Mouse (Mus musculus) kidney, embryonic 16.5 days (tissue): ENCODE measurements around the gene Fam180a. TPM values are rescaled to one million over a fixed set of nuclear protein-coding genes. Genes with fewer than 3 reads are reported as not detected.
A peak's percentile ranks its signal among the peaks of the same experiment; 100 is the strongest.

ENCODE experiments used
- ATAC-seq: fragments of 200-750 bp; cut with Nextera tagmentation; 2 replicates; pipeline ENCODE4 v1.8.0; 2017; ENCODE audit warnings: moderate TSS enrichment; ENCODE audit not compliant: low FRiP score, low TSS enrichment
- H3K27ac ChIP-seq: fragments of 300-500 bp; sonication (generic); 2 replicates; pipeline ENCODE4 v1.5.1; 2014; ENCODE audit warnings: low read length
- H3K27me3 ChIP-seq: fragments of 300-500 bp; sonication (generic); 2 replicates; pipeline ENCODE4 v1.6.1; 2014; ENCODE audit warnings: low read length, control low read depth, mixed read lengths; ENCODE audit not compliant: insufficient read depth
- H3K36me3 ChIP-seq: fragments of 300-500 bp; sonication (generic); 2 replicates; pipeline ENCODE4 v1.6.1; 2014; ENCODE audit warnings: low read length, control low read depth, mixed read lengths; ENCODE audit not compliant: insufficient read depth
- H3K4me1 ChIP-seq: fragments of 300-500 bp; sonication (generic); 2 replicates; pipeline ENCODE4 v1.6.1; 2014; ENCODE audit warnings: low read length, control low read depth, mixed read lengths; ENCODE audit not compliant: insufficient read depth
- H3K4me2 ChIP-seq: fragments of 300-500 bp; sonication (generic); replicated peaks from 2 replicates; pipeline ENCODE4 v1.6.1; 2014; ENCODE audit warnings: low read depth, low read length
- H3K4me3 ChIP-seq: fragments of 300-500 bp; sonication (generic); 2 replicates; pipeline ENCODE4 v1.5.1; 2014; ENCODE audit warnings: mild to moderate bottlenecking, low read length
- H3K9ac ChIP-seq: fragments of 300-500 bp; sonication (generic); replicated peaks from 2 replicates; pipeline ENCODE4 v1.6.1; 2014; ENCODE audit warnings: low read length
- H3K9me3 ChIP-seq: fragments of 300-500 bp; sonication (generic); 2 replicates; pipeline ENCODE4 v1.6.1; 2016; ENCODE audit warnings: low read length, control low read depth
- WGBS: fragments of 180-500 bp; shearing (Covaris S2); extraction: QIAGEN DNeasy Blood & Tissue Kit; methylation state at CpG from one replicate; pipeline ENCODE4 v1.1.7; 2014; 5-methylcytosine and 5-hydroxymethylcytosine counted together
- polyA plus RNA-seq: library from polyadenylated mRNA; unstranded; fragments of >200 nt; fragmentation: Nextera tagmentation; extraction: Ambion mirVana; gene quantifications from 2 replicates; pipeline ENCODE4 v1.2.1, GENCODE M21; 2015

The Fam180a gene
- polyA plus RNA-seq, 1 experiment from 2014 or later, result 0.45 TPM

DNA sequence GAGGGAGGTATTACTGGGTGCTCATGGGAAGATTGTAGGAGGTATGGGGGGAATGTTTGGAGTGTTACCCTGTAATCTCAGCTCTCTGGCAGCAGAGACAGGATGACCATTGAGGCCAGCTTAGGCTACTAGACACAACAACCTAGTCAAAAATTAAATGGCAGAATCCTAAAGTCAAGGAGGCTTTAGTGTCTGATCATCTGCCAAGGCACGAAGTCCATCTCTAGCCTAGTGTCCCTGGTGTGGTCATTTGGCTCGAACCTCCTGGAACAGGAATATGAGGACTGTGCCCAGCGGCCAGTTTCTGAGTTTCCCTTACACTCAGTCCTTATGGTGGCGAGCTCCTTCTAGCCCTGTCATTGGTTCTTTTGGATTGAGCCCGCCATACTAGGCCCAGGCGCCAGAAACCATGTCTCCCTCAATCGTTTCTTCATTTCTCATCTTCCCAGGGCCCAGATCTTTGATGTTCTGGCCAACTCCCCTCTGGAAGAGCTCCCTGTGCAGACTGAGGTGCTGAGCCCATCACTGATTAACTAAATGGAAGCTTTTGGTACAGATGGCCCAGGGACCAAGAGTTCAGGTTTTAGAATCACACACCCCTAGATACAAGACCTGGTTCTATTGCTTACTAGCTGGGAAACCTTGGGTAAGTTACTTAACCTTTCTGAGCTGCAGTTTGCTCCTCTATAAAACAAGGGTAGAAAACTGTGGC, 28.3 kb downstream of the Fam180a start:
- ATAC-seq, result no peak
- no peak overlapping the region for H3K9ac ChIP-seq
- no peaks in the 10 kb centered on the region for H3K27me3 ChIP-seq
- no peak overlapping the region for H3K27ac ChIP-seq
- H3K4me2 ChIP-seq, result no peak overlapping the region
- H3K36me3 ChIP-seq, result no peaks in the 10 kb centered on the region
- 94% methylated on average over 7 of the region's 7 CpGs for WGBS
- H3K4me1 ChIP-seq, result peaks cover 4% of the 10 kb centered on the region; the same call in 1 of the 2 replicates
- no peak overlapping the region for H3K4me3 ChIP-seq
- H3K9me3 ChIP-seq, result no peaks in the 10 kb centered on the region

GRCm38 (mm10) chr6:35297001-35297400, 28.9 kb downstream of the Fam180a start:
- H3K9me3 ChIP-seq, result no peaks in the 10 kb centered on the region
- H3K4me2 ChIP-seq, result no peak overlapping the region
- no peak for ATAC-seq
- H3K9ac ChIP-seq, result no peak overlapping the region
- H3K4me1 ChIP-seq, result peaks cover 4% of the 10 kb centered on the region; the same call in 1 of the 2 replicates
- H3K27ac ChIP-seq, result no peak overlapping the region
- H3K36me3 ChIP-seq, result no peaks in the 10 kb centered on the region
- no peaks in the 10 kb centered on the region for H3K27me3 ChIP-seq
- WGBS, result 44% methylated on average over 2 of the region's 2 CpGs
- H3K4me3 ChIP-seq, result no peak overlapping the region

GRCm38 (mm10) chr6:35294964-35295363, 31.0 kb downstream of the Fam180a start:
- no peaks in the 10 kb centered on the region for H3K36me3 ChIP-seq
- H3K4me3 ChIP-seq, result no peak overlapping the region
- H3K9ac ChIP-seq, result no peak overlapping the region
- no peaks in the 10 kb centered on the region for H3K9me3 ChIP-seq
- no peak overlapping the region for H3K4me2 ChIP-seq
- no peak for ATAC-seq
- peaks cover 4% of the 10 kb centered on the region; the same call in 1 of the 2 replicates for H3K4me1 ChIP-seq
- 76% methylated on average over 2 of the region's 2 CpGs for WGBS
- H3K27ac ChIP-seq, result no peak overlapping the region
- H3K27me3 ChIP-seq, result no peaks in the 10 kb centered on the region

- no peaks in the 10 kb centered on the region for H3K27me3 ChIP-seq
- peaks cover 9% of the 10 kb centered on the region for H3K4me1 ChIP-seq
- H3K27ac ChIP-seq, result no peak overlapping the region
- 96% methylated on average over 8 of the region's 8 CpGs for WGBS
- no peak overlapping the region for H3K4me2 ChIP-seq
- H3K36me3 ChIP-seq, result no peaks in the 10 kb centered on the region
- no peak overlapping the region for H3K9ac ChIP-seq
- H3K4me3 ChIP-seq, result no peak overlapping the region
- ATAC-seq, result no peak
- no peaks in the 10 kb centered on the region for H3K9me3 ChIP-seq
Measured at GRCm38 (mm10) chr6:35289676-35290075, 36.3 kb downstream of the Fam180a start.

DNA sequence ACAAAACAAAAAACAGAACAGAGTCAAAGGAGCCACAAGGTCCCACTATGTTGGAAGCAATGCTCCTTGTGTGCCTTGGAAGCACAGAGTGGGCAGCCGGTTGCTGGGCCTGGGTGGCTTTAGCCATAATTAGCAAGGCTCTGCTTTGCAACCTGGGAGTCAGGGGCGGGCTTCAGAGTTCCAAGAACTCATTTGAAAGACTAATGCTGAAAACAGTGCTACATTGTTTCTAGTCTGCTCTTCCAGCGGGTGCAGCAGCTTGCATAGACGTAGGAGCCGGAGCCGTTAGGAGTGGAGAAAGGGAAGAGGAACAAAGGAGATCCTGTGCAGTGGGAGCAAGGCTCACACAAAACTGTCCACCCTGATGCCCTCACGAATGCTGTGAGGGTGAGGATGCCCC, 37.0 kb downstream of the Fam180a start:
- H3K9me3 ChIP-seq, result no peaks in the 10 kb centered on the region
- H3K4me3 ChIP-seq, result no peak overlapping the region
- H3K4me2 ChIP-seq, result no peak overlapping the region
- H3K4me1 ChIP-seq, result peaks cover 9% of the 10 kb centered on the region
- no peaks in the 10 kb centered on the region for H3K27me3 ChIP-seq
- no peaks in the 10 kb centered on the region for H3K36me3 ChIP-seq
- no peak overlapping the region for H3K9ac ChIP-seq
- 0 out of 2 replicates have a peak, but pooled peaks have one; percentile 9 for ATAC-seq
- H3K27ac ChIP-seq, result peak overlapping the region; percentile 67
- WGBS, result 56% methylated on average over 7 of the region's 7 CpGs

GRCm38 (mm10) chr6:35288114-35288761, 37.7 kb downstream of the Fam180a start:
- no peak overlapping the region for H3K9ac ChIP-seq
- 51% methylated on average over 11 of the region's 11 CpGs for WGBS
- ATAC-seq, result peak; percentile 77

DNA sequence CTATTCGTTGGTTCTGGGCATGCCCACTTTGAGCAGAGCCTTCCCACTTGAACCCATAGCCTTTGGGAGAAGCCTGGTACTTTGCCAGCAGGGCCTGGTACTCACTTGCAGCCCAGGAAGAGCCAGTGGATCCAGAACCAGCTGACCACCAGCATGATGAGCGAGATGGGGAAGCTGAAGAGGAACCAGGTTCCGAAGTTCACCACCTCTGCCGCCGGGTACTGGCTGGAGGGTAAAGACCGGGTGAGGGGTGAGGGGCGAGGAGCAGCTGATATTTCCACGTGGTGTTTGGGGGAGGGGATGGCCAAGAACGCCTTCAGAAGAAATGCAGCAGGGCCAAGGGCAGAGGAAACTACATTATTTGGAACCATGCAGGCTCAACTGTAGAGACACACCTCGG, 46.6 kb downstream of the Fam180a start:
- ATAC-seq, result no peak
- no peaks in the 10 kb centered on the region for H3K9me3 ChIP-seq
- WGBS, result 75% methylated on average over 10 of the region's 10 CpGs
- H3K27me3 ChIP-seq, result no peaks in the 10 kb centered on the region
- H3K4me1 ChIP-seq, result no peaks in the 10 kb centered on the region
- no peaks in the 10 kb centered on the region for H3K36me3 ChIP-seq
- no peak overlapping the region for H3K4me2 ChIP-seq
- H3K9ac ChIP-seq, result no peak overlapping the region
- H3K4me3 ChIP-seq, result no peak overlapping the region
- H3K27ac ChIP-seq, result no peak overlapping the region

More at GRCm38 (mm10) chr6:35288114-35288761, 37.7 kb downstream of the Fam180a start:
- H3K27me3 ChIP-seq, result no peaks in the 10 kb centered on the region
- H3K9me3 ChIP-seq, result no peaks in the 10 kb centered on the region
- H3K4me1 ChIP-seq, result peaks cover 9% of the 10 kb centered on the region
- H3K36me3 ChIP-seq, result no peaks in the 10 kb centered on the region
- H3K4me3 ChIP-seq, result no peak overlapping the region
- H3K4me2 ChIP-seq, result no peak overlapping the region
- peak overlapping the region; percentile 67 for H3K27ac ChIP-seq

- no peak overlapping the region for H3K4me3 ChIP-seq
- 48% methylated on average over 10 of the region's 10 CpGs for WGBS
Measured at GRCm38 (mm10) chr6:35277903-35278587, 47.9 kb downstream of the Fam180a start.

DNA sequence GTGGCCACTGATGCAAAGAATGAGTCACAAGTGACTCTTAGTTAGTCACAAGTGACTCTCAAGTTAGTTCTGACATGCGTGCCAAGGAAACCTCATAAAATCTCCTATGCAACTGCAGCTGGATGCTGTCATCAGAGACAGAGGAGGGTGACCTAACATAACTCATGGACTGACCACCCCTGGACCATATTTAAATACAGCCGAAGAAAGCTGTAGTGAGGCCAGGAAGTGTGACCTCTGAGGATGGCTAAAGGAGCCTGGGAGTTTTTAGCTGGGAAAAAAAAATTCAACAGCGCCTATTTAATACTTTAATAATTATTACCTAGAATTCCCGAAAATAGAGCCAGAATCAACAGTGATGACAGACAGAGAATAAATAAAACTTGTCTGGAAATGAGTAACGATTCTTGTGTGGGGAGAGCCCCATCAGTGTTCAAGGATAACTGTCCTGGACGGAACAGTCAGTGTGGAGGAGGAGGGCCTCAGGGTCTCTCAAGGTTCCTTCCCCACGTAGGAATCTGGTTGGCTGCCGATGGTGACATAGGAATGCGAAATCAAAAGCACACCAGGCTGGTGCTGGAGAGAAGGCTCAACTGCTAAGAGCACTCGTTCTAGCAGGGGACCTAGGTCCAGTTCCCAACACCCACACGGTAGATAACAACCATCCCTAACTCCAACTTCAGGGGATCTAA, 52.4 kb downstream of the Fam180a start:
- Histone ChIP-seq H3K4me3 (no peak overlapping the region), H3K9ac (no peak overlapping the region), H3K27me3 (no peaks in the 10 kb centered on the region), H3K27ac (no peak overlapping the region; the same call in 1 of the 2 replicates), H3K9me3 (peaks cover 3% of the 10 kb centered on the region; the same call in 1 of the 2 replicates), H3K4me2 (no peak overlapping the region), H3K4me1 (no peaks in the 10 kb centered on the region; the same call in 1 of the 2 replicates), H3K36me3 (no peaks in the 10 kb centered on the region)
- ATAC-seq, result peak; percentile 83
- WGBS, result 32% methylated on average over 11 of the region's 11 CpGs

More at GRCm38 (mm10) chr6:35277903-35278587, 47.9 kb downstream of the Fam180a start:
- no peak overlapping the region for H3K27ac ChIP-seq
- H3K9me3 ChIP-seq, result no peaks in the 10 kb centered on the region
- no peak for ATAC-seq
- H3K27me3 ChIP-seq, result no peaks in the 10 kb centered on the region
- no peaks in the 10 kb centered on the region for H3K36me3 ChIP-seq
- no peaks in the 10 kb centered on the region; the same call in 1 of the 2 replicates for H3K4me1 ChIP-seq
- H3K4me2 ChIP-seq, result no peak overlapping the region
- no peak overlapping the region for H3K9ac ChIP-seq
